Mouse (Mus musculus): ENCODE measurements at regions not wholly inside any gene's neighbourhood (a gene's known extent, or its start where the extent isn't known, plus 50 kb on each side); places are given as distances from the start of the nearest gene placed in this dataset.
A peak's percentile ranks its signal among the peaks of the same experiment; 100 is the strongest.

GRCm38 (mm10) chr3:121902246-121902645 lies 50.1 kb upstream of the Arhgap29 start:
- WGBS: 93% methylated on average over 15 of the region's 15 CpGs
- ATAC-seq: no peak
- Histone ChIP-seq H3K36me3 (ENCODE audit: poor library complexity, severe bottlenecking) (no peaks in the 10 kb centered on the region), H3K4me3 (no peak overlapping the region), H3K4me2 (no peak overlapping the region), H3K9ac (no peak overlapping the region), H3K27ac (no peak overlapping the region), H3K27me3 (no peaks in the 10 kb centered on the region), H3K9me3 (replicated peaks) (no peaks in the 10 kb centered on the region), H3K4me1 (no peaks in the 10 kb centered on the region)

- no peaks in the 10 kb centered on the region for H3K27me3 ChIP-seq
- H3K4me2 ChIP-seq: no peak overlapping the region
- 83% methylated on average over 8 of the region's 8 CpGs for WGBS
- H3K4me1 ChIP-seq: no peaks in the 10 kb centered on the region
- no peaks in the 10 kb centered on the region for H3K9me3 ChIP-seq (replicated peaks)
- no peaks in the 10 kb centered on the region for H3K36me3 ChIP-seq (ENCODE audit: poor library complexity, severe bottlenecking)
- no peak overlapping the region for H3K4me3 ChIP-seq
- no peak overlapping the region for H3K27ac ChIP-seq
- no peak for ATAC-seq
- H3K9ac ChIP-seq: no peak overlapping the region
Measured at GRCm38 (mm10) chr3:121900429-121900844, 51.9 kb upstream of the Arhgap29 start.

GRCm38 (mm10) chr3:121897821-121898574 lies 54.3 kb upstream of the Arhgap29 start:
- H3K36me3 ChIP-seq (ENCODE audit: poor library complexity, severe bottlenecking): no peaks in the 10 kb centered on the region
- no peak overlapping the region for H3K4me3 ChIP-seq
- WGBS: 85% methylated on average over 14 of the region's 14 CpGs
- no peak overlapping the region for H3K27ac ChIP-seq
- ATAC-seq: peak; percentile 66; the same call in 1 of the 2 replicates
- no peaks in the 10 kb centered on the region for H3K4me1 ChIP-seq
- no peaks in the 10 kb centered on the region for H3K9me3 ChIP-seq (replicated peaks)
- no peak overlapping the region for H3K4me2 ChIP-seq
- no peaks in the 10 kb centered on the region for H3K27me3 ChIP-seq
- no peak overlapping the region for H3K9ac ChIP-seq

GRCm38 (mm10) chr3:121893606-121894005 lies 58.7 kb upstream of the Arhgap29 start:
- Histone ChIP-seq H3K9me3 (replicated peaks) (no peaks in the 10 kb centered on the region), H3K36me3 (ENCODE audit: poor library complexity, severe bottlenecking) (no peaks in the 10 kb centered on the region), H3K4me3 (no peak overlapping the region), H3K27ac (no peak overlapping the region), H3K4me2 (no peak overlapping the region), H3K4me1 (no peaks in the 10 kb centered on the region), H3K9ac (no peak overlapping the region), H3K27me3 (peaks cover 12% of the 10 kb centered on the region)
- no peak for ATAC-seq
- 78% methylated on average over 7 of the region's 7 CpGs for WGBS

GRCm38 (mm10) chr3:121892675-121893074 lies 59.7 kb upstream of the Arhgap29 start:
- Histone ChIP-seq H3K36me3 (ENCODE audit: poor library complexity, severe bottlenecking) (no peaks in the 10 kb centered on the region), H3K4me3 (no peak overlapping the region), H3K27ac (no peak overlapping the region), H3K9ac (no peak overlapping the region), H3K27me3 (peaks cover 21% of the 10 kb centered on the region), H3K4me1 (no peaks in the 10 kb centered on the region), H3K4me2 (no peak overlapping the region), H3K9me3 (replicated peaks) (no peaks in the 10 kb centered on the region)
- WGBS: 96% methylated on average over 3 of the region's 3 CpGs
- ATAC-seq: no peak

- Histone ChIP-seq H3K9me3 (replicated peaks) (no peaks in the 10 kb centered on the region), H3K36me3 (ENCODE audit: poor library complexity, severe bottlenecking) (no peaks in the 10 kb centered on the region), H3K4me3 (no peak overlapping the region), H3K27ac (no peak overlapping the region), H3K4me2 (no peak overlapping the region), H3K9ac (no peak overlapping the region), H3K4me1 (0 out of 2 replicates have a peak, but pooled peaks cover 4% of the 10 kb centered on the region), H3K27me3 (peaks cover 29% of the 10 kb centered on the region)
- ATAC-seq: no peak
- WGBS: 54% methylated on average over 9 of the region's 9 CpGs
Measured at GRCm38 (mm10) chr3:121891338-121891737, 61.0 kb upstream of the Arhgap29 start.

GRCm38 (mm10) chr3:121890563-121890962 lies 61.8 kb upstream of the Arhgap29 start:
- Histone ChIP-seq H3K4me1 (0 out of 2 replicates have a peak, but pooled peaks cover 4% of the 10 kb centered on the region), H3K4me2 (no peak overlapping the region), H3K27me3 (peaks cover 37% of the 10 kb centered on the region), H3K4me3 (no peak overlapping the region), H3K9me3 (replicated peaks) (no peaks in the 10 kb centered on the region), H3K27ac (no peak overlapping the region), H3K9ac (no peak overlapping the region), H3K36me3 (ENCODE audit: poor library complexity, severe bottlenecking) (no peaks in the 10 kb centered on the region)
- WGBS: 32% methylated on average over 5 of the region's 5 CpGs
- no peak for ATAC-seq

GRCm38 (mm10) chr3:121886870-121887605 lies 65.3 kb upstream of the Arhgap29 start:
- 17% methylated on average over 15 of the region's 15 CpGs for WGBS
- H3K9me3 ChIP-seq (replicated peaks): no peaks in the 10 kb centered on the region
- 0 out of 2 replicates have a peak, but pooled peaks cover 4% of the 10 kb centered on the region for H3K4me1 ChIP-seq
- no peak overlapping the region for H3K9ac ChIP-seq
- H3K36me3 ChIP-seq (ENCODE audit: poor library complexity, severe bottlenecking): no peaks in the 10 kb centered on the region
- peaks cover 40% of the 10 kb centered on the region for H3K27me3 ChIP-seq
- H3K4me2 ChIP-seq: peak overlapping the region; percentile 17; the same call in 1 of the 2 replicates
- H3K4me3 ChIP-seq: no peak overlapping the region
- no peak overlapping the region for H3K27ac ChIP-seq
- no peak for ATAC-seq

- no peak overlapping the region for H3K9ac ChIP-seq
- no peak for ATAC-seq
- peaks cover 40% of the 10 kb centered on the region for H3K27me3 ChIP-seq
- no peak overlapping the region for H3K27ac ChIP-seq
- no peak overlapping the region for H3K4me3 ChIP-seq
- no peaks in the 10 kb centered on the region for H3K36me3 ChIP-seq (ENCODE audit: poor library complexity, severe bottlenecking)
- no peaks in the 10 kb centered on the region for H3K9me3 ChIP-seq (replicated peaks)
- H3K4me1 ChIP-seq: 0 out of 2 replicates have a peak, but pooled peaks cover 4% of the 10 kb centered on the region
- H3K4me2 ChIP-seq: no peak overlapping the region; the same call in 1 of the 2 replicates
- whole genome bisulfite sequencing: 33% methylated on average over 10 of the region's 10 CpGs
Measured at GRCm38 (mm10) chr3:121886309-121886708, 66.0 kb upstream of the Arhgap29 start.

- H3K9me3 ChIP-seq (replicated peaks): no peaks in the 10 kb centered on the region
- 12% methylated on average over 10 of the region's 10 CpGs for WGBS
- peaks cover 40% of the 10 kb centered on the region for H3K27me3 ChIP-seq
- no peak overlapping the region for H3K4me3 ChIP-seq
- H3K4me1 ChIP-seq: 0 out of 2 replicates have a peak, but pooled peaks cover 4% of the 10 kb centered on the region
- H3K27ac ChIP-seq: no peak overlapping the region
- no peak overlapping the region for H3K9ac ChIP-seq
- ATAC-seq: peak; percentile 48
- no peak overlapping the region for H3K4me2 ChIP-seq
- H3K36me3 ChIP-seq (ENCODE audit: poor library complexity, severe bottlenecking): no peaks in the 10 kb centered on the region
Measured at GRCm38 (mm10) chr3:121885265-121886178, 66.8 kb upstream of the Arhgap29 start.

- no peaks in the 10 kb centered on the region for H3K36me3 ChIP-seq (ENCODE audit: poor library complexity, severe bottlenecking)
- WGBS: 24% methylated on average over 18 of the region's 18 CpGs
- no peak overlapping the region for H3K9ac ChIP-seq
- no peaks in the 10 kb centered on the region for H3K9me3 ChIP-seq (replicated peaks)
- H3K4me1 ChIP-seq: 0 out of 2 replicates have a peak, but pooled peaks cover 4% of the 10 kb centered on the region
- H3K4me2 ChIP-seq: no peak overlapping the region
- ATAC-seq: peak; percentile 69
- peaks cover 40% of the 10 kb centered on the region for H3K27me3 ChIP-seq
- no peak overlapping the region for H3K4me3 ChIP-seq
- no peak overlapping the region for H3K27ac ChIP-seq
Measured at GRCm38 (mm10) chr3:121884328-121885248, 67.8 kb upstream of the Arhgap29 start.

All from forebrain, embryonic 13.5 days (tissue).